Mouse (Mus musculus) neutrophil, adult 83 days (primary cell): ENCODE results near the gene Slbp. TPM values are rescaled to one million over a fixed set of nuclear protein-coding genes. Genes with fewer than 3 reads are reported as not detected.

Source experiments
- total RNA-seq, 2 experiments: library from RNA; stranded (reverse); gene quantifications; one replicate each; pipeline ENCODE4 v1.2.4; 2023

Gene Slbp
- 100 to 1,000 TPM; 107 to 112 TPM for total RNA-seq

GRCm38 (mm10) chr5:33651921-33652782 is at the start of gene Slbp:
TSS of gene Slbp (minus strand) at chr5:33652574.

GRCm38 (mm10) chr5:33657787-33658663 is 5.7 kb upstream of the Slbp start, which contains the start of the genes Tacc3 and Tmem129:
TSS of gene Tacc3 (plus strand) at chr5:33658128.
TSS of gene Tmem129 (minus strand) at chr5:33658416.

GRCm38 (mm10) chr5:33629301-33629987 is 22.9 kb downstream of the Slbp start, which contains the start of the genes Fam53a and Gm9903:
TSS of gene Fam53a (minus strand) at chr5:33629635.
TSS of gene Gm9903 (plus strand) at chr5:33629925.

Other genes starting within 250 kb of the Slbp start
- gene Nkx1-1, start 218.6 kb downstream of the Slbp start, total RNA-seq, result not detected
- 10 to 100 TPM; 11.0 to 11.6 TPM for gene Fam53a, start 22.9 kb downstream of the Slbp start, total RNA-seq
- under 1 TPM; 0.33 to 0.53 TPM for gene Gm9903, start 22.6 kb downstream of the Slbp start, total RNA-seq
- gene Tacc3, start 5.6 kb upstream of the Slbp start, total RNA-seq, result 10 to 100 TPM; 72.7 to 83.2 TPM
- gene Tmem129, start 5.8 kb upstream of the Slbp start, total RNA-seq, result 10 to 100 TPM; 10.2 to 11.2 TPM
- gene Fgfr3, start 69.1 kb upstream of the Slbp start, total RNA-seq, result 1 to 10 TPM in 1 of 2 experiments, not detected in 1; 1.0 TPM
- 10 to 100 TPM; 36.7 to 37.0 TPM for gene Letm1, start 130.2 kb upstream of the Slbp start, total RNA-seq
- gene Nsd2, start 168.2 kb upstream of the Slbp start, total RNA-seq, result 10 to 100 TPM; 69.3 to 87.7 TPM